Mouse (Mus musculus) splenic B cell, adult 2 months (primary cell): ENCODE measurements around the gene Mrpl36.

Source experiments
- DNase-seq: peaks from one replicate; pipeline ENCODE4 v3.0.0-alpha.2; 2011; ENCODE audit warnings: low read depth, low spot score
- H3K27me3 ChIP-seq: 2 replicates; pipeline ENCODE4 v1.6.1; 2012; ENCODE audit warnings: mild to moderate bottlenecking, low read length, moderate library complexity, mixed read lengths; ENCODE audit not compliant: control insufficient read depth, poor library complexity, insufficient read depth, severe bottlenecking
- H3K36me3 ChIP-seq: 2 replicates; pipeline ENCODE4 v1.6.1; 2012; ENCODE audit warnings: mild to moderate bottlenecking, low read length, moderate library complexity, mixed read lengths; ENCODE audit not compliant: control insufficient read depth, poor library complexity, insufficient read depth, severe bottlenecking

Gene Mrpl36

GRCm38 (mm10) chr13:73327827-73328698, at the start of gene Mrpl36, which contains the start of gene Ndufs6:
Gene Mrpl36, plus strand, starts transcription at chr13:73328513.
Gene Ndufs6, minus strand, starts transcription at chr13:73328542.
- DNase-seq: peak; percentile 94
- no peaks in the 10 kb centered on the region for H3K36me3 ChIP-seq
- H3K27me3 ChIP-seq: no peaks in the 10 kb centered on the region

GRCm38 (mm10) chr13:73279196-73279595, 49.1 kb upstream of the Mrpl36 start:
- Histone ChIP-seq H3K36me3 (no peaks in the 10 kb centered on the region), H3K27me3 (no peaks in the 10 kb centered on the region)
- DNase-seq: no peak

DNA sequence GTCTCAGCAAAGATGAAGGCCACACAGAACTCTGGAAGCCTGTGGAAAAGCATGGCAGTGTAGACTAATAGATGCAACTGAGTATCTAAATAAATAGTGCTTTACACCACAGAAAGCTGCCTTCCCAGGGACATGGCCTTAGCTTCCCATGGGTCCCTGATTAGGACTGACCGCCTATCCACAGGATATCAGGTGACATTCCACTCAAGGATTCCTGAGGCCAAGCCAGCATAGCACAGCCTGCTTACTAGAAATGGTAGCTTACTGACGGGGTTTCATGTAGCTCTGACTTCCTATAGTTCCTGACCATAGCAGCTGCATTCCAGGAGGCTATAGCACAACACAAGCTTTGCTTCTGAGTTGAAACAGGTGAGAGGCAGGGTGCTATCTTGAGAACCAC, 45.9 kb upstream of the Mrpl36 start:
- DNase-seq: no peak
- H3K36me3 ChIP-seq: no peaks in the 10 kb centered on the region
- no peaks in the 10 kb centered on the region for H3K27me3 ChIP-seq

- no peaks in the 10 kb centered on the region for H3K36me3 ChIP-seq
- no peaks in the 10 kb centered on the region for H3K27me3 ChIP-seq
- no peak for DNase-seq
These were observed 44.8 kb upstream of the Mrpl36 start for GRCm38 (mm10) chr13:73283534-73283933.

GRCm38 (mm10) chr13:73290206-73290605, 38.1 kb upstream of the Mrpl36 start:
- H3K36me3 ChIP-seq: no peaks in the 10 kb centered on the region
- no peak for DNase-seq
- no peaks in the 10 kb centered on the region for H3K27me3 ChIP-seq

- Histone ChIP-seq H3K27me3 (no peaks in the 10 kb centered on the region), H3K36me3 (no peaks in the 10 kb centered on the region)
- no peak for DNase-seq
These were observed 37.2 kb upstream of the Mrpl36 start for GRCm38 (mm10) chr13:73291102-73291501.

DNA sequence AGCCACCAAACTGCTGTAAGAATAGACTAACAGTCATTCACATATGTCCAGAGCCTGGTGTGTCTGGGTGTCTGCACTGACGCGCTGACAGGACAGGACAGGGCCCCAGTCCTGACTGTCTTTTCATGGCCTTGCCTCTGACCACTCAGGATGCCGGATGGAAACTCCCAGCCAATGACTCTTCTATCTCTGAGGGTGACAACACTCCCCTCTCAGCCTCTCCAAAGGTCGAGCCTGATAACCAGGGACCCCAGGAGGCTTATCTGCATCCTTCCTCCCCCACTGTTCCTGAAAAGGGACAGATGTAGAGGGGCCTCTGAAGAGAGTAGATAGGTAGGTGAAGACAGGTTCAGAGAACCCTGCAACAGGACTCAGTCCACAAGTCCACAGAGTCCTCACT, 29.6 kb upstream of the Mrpl36 start:
- DNase-seq: no peak
- no peaks in the 10 kb centered on the region for H3K36me3 ChIP-seq
- H3K27me3 ChIP-seq: no peaks in the 10 kb centered on the region

DNA sequence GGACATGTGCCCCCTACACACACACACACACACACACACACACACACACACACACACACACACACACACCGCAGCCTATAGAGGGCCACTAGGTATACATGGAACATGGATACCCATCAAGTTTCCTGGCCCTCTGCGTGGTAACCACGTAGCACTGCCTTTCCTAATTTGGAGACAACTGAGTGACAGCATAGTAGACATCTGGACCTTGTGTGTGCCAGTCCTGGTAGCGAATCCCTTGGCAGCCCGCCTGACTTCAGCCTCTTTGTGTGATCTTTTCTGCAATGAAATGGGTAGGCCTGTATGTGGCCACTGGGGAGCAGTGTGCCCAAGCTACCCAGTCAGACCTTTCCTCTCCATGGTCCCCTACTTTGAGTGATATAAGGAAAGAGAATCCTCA, 29.0 kb upstream of the Mrpl36 start:
- Histone ChIP-seq H3K36me3 (no peaks in the 10 kb centered on the region), H3K27me3 (no peaks in the 10 kb centered on the region)
- no peak for DNase-seq

DNA sequence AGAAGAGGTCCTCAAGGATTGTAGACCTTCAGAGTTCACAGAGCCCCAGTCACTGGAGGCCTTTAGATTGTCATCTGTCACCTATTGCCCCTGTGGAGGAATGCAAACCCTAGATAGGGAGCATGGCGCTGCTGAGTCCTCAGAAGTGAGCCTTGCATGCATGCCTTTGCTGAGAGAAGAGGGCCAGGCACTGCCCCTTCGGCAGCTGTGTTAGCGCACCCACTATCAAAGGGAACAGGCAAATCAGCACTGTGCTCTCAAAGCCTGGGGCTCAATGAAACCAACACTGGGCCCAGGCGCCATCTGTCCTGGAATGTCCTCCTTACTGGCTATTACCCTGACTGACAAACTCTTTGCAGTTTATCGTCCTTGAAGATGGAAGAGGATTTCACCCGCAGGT, 23.6 kb upstream of the Mrpl36 start:
- no peaks in the 10 kb centered on the region for H3K36me3 ChIP-seq
- no peaks in the 10 kb centered on the region for H3K27me3 ChIP-seq
- no peak for DNase-seq

DNA sequence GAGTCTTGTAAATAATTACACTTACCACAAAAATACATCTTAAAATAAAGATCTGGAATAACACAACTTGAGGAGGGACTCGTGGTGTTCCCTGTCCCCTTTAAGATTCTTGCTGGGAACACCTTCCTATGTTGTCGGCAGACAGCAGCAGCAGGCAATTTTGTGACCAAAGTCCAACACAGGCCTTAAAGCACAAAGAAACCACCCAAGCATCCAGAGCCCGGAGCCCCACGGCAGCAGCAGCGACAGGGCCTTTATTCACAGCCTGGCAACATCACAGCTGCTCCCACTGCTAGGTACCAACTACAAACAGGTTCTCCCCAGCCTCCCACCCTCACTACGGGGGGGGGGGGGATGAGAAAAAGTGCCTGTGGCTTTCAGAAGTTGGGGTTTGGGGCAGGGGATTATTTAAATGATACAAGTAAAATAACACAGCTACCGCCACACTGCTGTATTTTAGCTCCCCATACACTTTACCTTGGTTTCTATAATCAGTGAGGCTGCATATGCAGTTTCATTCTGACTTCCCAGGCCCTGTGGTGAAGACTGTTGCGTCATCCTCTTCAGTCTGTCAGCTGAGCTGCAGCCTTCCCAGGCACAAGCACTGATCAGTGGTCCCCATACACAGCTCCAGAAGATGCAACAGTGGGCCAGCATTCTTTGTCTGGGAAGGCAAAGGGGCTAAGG, 22.8 kb upstream of the Mrpl36 start:
- Histone ChIP-seq H3K36me3 (no peaks in the 10 kb centered on the region), H3K27me3 (no peaks in the 10 kb centered on the region)
- no peak for DNase-seq

DNA sequence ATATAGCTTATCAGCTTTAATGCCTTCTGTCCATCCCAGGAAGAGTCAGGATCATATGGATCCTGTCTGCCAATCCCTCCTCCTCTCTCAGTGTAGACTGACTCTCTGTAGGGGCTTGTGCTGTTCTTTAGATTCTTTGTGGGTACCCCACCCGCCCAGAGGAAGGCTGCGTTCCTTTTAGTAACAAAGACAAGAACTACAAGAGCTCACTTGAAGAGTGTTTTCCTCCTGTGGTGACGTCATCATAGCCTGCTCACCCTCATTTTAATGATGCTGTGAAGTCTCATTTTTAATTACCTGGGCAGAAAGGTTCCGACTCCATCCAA, 22.3 kb upstream of the Mrpl36 start:
- no peaks in the 10 kb centered on the region for H3K36me3 ChIP-seq
- H3K27me3 ChIP-seq: no peaks in the 10 kb centered on the region
- DNase-seq: no peak

GRCm38 (mm10) chr13:73306430-73306829, 21.9 kb upstream of the Mrpl36 start:
- DNase-seq: no peak

GRCm38 (mm10) chr13:73310183-73310929, 18.0 kb upstream of the Mrpl36 start:
- H3K27me3 ChIP-seq: no peaks in the 10 kb centered on the region
- peak; percentile 59 for DNase-seq
- H3K36me3 ChIP-seq: no peaks in the 10 kb centered on the region

More at GRCm38 (mm10) chr13:73306430-73306829, 21.9 kb upstream of the Mrpl36 start:
- no peaks in the 10 kb centered on the region for H3K27me3 ChIP-seq
- no peaks in the 10 kb centered on the region for H3K36me3 ChIP-seq

GRCm38 (mm10) chr13:73320048-73320447, 8.3 kb upstream of the Mrpl36 start:
- DNase-seq: no peak
- Histone ChIP-seq H3K27me3 (no peaks in the 10 kb centered on the region), H3K36me3 (peaks cover 2% of the 10 kb centered on the region)

DNA sequence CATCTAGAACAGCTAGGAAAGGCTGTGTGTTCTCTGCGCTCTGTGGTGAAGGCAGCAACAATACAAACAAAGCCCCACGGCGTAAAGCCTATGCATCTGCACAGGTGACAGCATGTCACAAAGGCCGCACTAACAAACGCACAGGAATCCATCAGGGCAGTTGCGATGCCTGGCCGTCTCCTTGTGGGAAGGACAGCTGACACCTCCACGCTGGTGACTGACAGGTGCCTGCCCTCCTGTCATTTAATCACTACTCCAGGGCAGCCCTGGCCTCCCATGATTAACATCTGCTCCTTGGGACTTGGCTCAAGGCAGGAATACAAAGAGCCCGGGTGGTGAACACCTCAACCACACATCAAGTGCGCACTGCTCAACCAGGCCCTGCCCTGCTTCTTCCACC, 5.7 kb upstream of the Mrpl36 start:
- Histone ChIP-seq H3K36me3 (peaks cover 2% of the 10 kb centered on the region), H3K27me3 (no peaks in the 10 kb centered on the region)
- DNase-seq: no peak
